Mouse (Mus musculus) erythroblast, adult 5-6 weeks (primary cell): ENCODE results near the gene Sirt5. TPM values are rescaled to one million over a fixed set of nuclear protein-coding genes. Genes with fewer than 3 reads are reported as not detected.

ENCODE experiments used
- ATAC-seq: replicated peaks from 2 replicates; pipeline ENCODE4 v1.8.0; 2016; ENCODE audit warnings: moderate number of reproducible peaks, mild to moderate bottlenecking, moderate TSS enrichment, inconsistent platforms; ENCODE audit not compliant: poor library complexity, low FRiP score, severe bottlenecking
- total RNA-seq, 2 experiments: library from RNA; stranded (forward) in 1 of 2; stranded (reverse) in 1 of 2; fragments of 150-400 nt in 1 of 2; fragments of 200-764, 138-1000 nt in 1 of 2; gene quantifications; 2 replicates each; pipeline versions ENCODE4 v1.2.3 to v1.2.4; 2015 to 2017; ENCODE audit warnings: low replicate concordance in 2 of 2

The Sirt5 gene
- total RNA-seq (2015; ENCODE audit: low replicate concordance) (not detected in 2 replicates), total RNA-seq (2017; ENCODE audit: low replicate concordance) (0.34 and 3.1 TPM in 2 replicates)

- peak; percentile 87 for ATAC-seq
Measured at GRCm38 (mm10) chr13:43364985-43365824, at the start of gene Sirt5. Gene Sirt5, plus strand, starts transcription at chr13:43365496.

DNA sequence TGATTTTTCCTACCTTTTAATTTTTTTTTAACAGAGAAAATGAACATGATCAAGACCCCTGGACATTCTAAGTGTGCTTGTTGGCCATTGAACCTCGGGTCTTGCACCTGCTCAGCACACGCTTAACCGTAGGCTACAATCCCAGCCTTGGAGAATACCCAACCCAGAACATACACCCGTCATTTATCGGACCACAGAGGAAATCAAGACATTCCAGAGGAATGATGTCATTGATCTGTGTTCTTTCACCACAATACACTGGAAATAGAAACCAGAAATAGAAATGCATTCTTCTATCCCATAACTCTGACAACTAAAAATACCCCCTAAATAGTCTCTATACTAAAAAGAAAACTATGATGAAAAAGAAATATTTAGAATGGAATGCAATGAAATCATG, 47.9 kb upstream of the Sirt5 start:
- no peak for ATAC-seq

DNA sequence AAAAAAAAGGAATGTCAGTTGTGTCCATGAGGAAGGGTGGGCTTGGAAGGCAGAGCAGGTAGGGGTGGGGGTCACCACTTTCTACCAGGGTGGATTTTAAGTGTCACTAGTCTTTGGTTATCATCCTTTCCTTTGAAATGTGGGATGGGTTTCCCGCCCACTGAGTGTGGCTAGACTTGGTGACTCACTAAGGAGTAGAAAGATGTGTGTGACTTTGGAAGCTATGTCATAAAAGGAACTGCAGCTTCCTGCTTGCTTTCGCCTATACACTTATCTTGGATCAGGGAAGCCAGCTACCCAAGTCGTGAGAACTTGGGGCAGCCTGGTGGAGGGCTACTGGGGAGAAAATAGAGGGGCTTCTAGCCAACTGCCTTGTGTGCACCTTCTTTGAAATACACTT, 45.9 kb upstream of the Sirt5 start:
- ATAC-seq, result no peak

- ATAC-seq, result no peak
Measured at GRCm38 (mm10) chr13:43321492-43321891, 43.8 kb upstream of the Sirt5 start.

- ATAC-seq, result no peak
Measured at GRCm38 (mm10) chr13:43325427-43325826, 39.9 kb upstream of the Sirt5 start.

GRCm38 (mm10) chr13:43331721-43332444, 33.4 kb upstream of the Sirt5 start:
- no peak for ATAC-seq

DNA sequence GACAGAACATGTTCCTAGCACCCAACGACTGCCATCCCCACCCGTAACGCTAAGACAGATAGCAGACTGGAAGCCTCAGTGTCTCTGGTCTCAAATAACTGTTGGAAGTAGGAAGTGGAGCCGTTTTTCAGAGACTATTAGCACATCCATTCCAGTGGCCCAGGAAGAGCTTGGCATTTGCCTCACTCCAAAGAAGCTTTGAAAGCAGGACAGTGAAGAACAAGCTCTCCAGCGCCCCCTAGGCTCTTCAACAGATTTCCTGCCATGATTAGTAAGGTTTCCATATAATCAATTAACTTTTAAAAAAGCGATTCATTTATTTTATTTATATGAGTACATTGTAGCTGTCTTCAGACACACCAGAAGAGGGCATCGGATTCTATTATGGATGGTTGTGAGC, 32.7 kb upstream of the Sirt5 start:
- no peak for ATAC-seq

- ATAC-seq, result no peak
Measured at GRCm38 (mm10) chr13:43336425-43337221, 28.7 kb upstream of the Sirt5 start.

- ATAC-seq, result no peak
Measured at GRCm38 (mm10) chr13:43338001-43338400, 27.3 kb upstream of the Sirt5 start.

DNA sequence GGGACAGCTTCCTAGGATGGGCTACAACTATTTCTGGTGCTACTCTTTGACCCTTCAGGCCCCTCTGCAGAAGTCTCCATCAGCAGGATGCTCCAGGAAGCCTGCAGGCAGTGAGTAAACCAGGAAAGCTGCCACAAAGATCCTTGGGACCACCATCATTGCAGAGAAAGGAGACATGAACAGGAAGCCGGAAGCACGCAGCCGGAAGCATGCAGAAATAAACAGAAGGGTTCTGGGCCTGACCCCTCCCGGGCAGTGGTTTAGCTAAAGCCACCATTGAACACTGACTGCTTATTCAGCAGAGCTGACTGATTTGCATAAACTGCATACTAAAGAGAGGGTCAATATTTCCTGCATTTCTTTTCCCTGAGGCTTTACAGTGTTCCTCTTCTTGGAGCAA, 26.7 kb upstream of the Sirt5 start:
- ATAC-seq, result no peak

GRCm38 (mm10) chr13:43346825-43347224, 18.5 kb upstream of the Sirt5 start:
- no peak for ATAC-seq

DNA sequence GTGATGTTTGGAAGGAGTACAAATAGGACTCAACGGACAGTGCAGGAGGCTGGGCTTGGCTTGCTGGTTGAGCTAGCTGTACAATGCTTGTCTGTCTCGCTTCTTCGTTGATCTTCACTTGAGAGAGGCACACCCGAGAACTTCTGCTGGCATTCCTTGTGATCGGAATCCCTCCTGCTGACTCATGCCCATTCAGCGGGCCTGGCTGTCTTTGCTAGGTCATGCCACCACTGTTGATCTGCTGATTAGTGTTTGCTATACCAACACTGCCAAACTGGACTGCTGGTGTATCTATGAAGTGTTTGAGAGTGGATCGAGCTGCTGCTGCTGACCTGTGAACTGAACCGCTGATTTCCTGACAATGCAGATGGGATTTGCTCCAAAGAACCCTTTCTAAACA, 15.9 kb upstream of the Sirt5 start:
- ATAC-seq, result no peak

DNA sequence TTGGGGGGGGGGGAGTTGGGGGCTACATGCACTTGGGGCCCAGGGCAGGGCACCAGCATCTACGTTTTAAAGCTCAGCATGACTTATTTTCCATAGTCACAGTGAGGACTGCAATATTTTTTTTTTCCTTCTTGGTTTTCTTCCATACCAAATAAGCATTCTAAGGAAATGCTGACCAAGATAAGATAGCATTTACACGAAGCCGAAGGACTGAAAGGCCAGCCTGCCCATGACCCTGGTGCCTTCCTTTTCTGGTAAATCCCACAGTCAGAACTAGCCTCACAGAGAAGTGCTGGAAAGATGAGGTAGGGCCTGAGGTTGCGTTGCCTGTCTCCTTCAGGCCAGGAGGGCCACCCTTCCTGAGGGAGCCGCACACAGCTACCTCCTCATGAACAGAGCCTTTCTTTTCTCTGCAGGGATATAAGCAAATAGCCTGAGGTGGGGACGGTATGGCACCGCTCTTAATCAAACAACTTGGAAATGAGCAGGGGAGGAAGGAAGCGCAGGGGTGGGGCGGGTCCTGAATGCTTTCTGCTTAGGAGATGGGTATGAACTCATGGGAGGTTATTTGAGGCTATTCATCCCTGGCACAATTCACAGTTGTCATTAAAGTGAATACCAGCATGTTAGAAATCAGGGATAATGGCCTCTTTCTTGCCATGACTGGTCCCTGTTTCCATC, 14.7 kb upstream of the Sirt5 start:
- ATAC-seq, result no peak

GRCm38 (mm10) chr13:43353356-43353755, 11.9 kb upstream of the Sirt5 start:
- no peak for ATAC-seq

DNA sequence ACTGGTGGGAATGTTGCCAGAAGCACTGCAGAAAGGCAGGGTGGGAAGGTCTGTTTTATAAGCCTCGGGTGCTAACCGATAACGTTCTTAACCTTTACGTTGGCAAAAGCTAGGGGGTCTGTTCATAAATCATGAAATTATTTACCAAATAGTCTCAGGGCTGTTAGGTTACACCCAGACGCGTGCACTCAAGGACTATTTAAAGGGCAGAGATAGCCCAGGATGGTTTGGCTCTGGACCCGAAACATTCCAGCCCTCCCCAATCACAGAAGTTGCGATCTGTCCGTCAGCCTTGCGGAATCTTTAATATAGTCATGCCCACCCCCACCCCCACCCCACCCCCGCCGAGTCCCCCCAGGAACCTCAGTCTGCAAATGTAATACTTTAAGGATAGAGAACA, 10.9 kb upstream of the Sirt5 start:
- ATAC-seq, result no peak

DNA sequence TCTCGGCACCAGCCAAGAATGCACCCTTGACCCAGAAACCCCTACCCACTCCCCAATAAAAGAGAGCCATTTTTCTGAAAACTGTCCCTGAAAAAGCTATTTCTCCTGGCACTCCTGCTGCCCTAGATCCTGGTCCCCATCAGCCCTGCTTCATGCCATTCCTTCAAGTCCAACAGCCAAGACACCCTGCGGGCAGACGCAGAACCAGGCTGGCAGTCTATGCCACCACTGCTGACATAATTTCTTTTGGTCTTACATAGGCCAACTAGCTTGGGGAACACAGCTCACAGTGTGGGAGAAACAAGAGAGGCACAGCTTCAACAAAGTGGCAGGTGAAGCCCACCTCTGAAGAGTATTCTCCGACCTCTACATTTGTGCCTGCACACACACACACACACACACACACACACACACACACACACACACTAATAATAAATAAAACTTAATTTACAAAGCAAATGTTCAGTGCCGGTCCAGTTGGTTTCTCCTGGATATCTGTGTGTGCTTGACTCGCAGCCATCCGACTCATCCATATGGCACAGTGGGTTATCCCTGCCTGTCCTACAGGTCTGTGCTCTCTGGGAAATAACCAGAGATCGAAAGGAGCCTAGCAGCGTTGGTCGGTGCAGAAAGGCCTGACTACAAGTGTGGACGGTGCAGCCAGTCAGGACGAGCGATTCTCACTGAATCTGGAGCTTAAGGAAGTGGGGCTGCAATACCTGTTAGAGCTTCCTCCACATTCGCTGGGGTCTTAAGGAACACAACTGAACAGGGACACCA, 8.8 kb upstream of the Sirt5 start:
- ATAC-seq, result no peak

- ATAC-seq, result no peak
Measured at GRCm38 (mm10) chr13:43360534-43360933, 4.8 kb upstream of the Sirt5 start.

DNA sequence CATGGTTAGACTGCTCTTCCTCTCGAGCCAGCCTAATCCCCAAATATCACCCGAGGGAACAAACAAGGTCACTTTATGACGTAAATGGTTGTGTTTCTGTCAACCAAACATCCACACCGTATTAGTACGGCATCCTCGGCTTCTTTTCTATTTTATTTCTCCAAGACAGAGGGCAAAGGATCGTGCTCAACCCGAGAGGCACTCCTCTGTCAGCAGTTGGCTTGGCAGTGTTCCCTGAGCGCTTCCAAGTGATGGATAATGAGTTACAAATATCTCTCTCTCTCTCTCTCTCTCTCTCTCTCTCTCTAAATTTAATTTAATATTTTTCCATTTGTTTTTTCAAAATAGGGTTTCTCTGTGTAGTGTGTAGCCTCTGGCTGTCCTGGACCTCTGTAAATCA, 2.9 kb upstream of the Sirt5 start:
- no peak for ATAC-seq

GRCm38 (mm10) chr13:43365825-43366184, 509 bp downstream of the Sirt5 start:
- no peak for ATAC-seq
